Mouse (Mus musculus) kidney, adult 10 weeks (tissue): Measurements from ENCODE around the gene Slc9b2. TPM values are rescaled to one million over a fixed set of nuclear protein-coding genes. Genes with fewer than 3 reads are reported as not detected.

ENCODE experiments used
- polyA plus RNA-seq: library from polyadenylated mRNA; stranded (reverse); fragments of 350-450 nt; fragmentation: Illumina TruSeq; extraction: RNeasy Lipid Tissue Mini Kit (QIAGEN cat#74804); gene quantifications from one replicate; pipeline ENCODE4 v1.2.3, GENCODE M21; 2014; ENCODE audit warnings: low read depth, low replicate concordance

The Slc9b2 gene
- 0.24 TPM for polyA plus RNA-seq

GRCm38 (mm10) chr3:135307411-135308259 is at the start of gene Slc9b2:
TSS of gene Slc9b2 (plus strand) at chr3:135307700.

GRCm38 (mm10) chr3:135280669-135281415 is 26.7 kb upstream of the Slc9b2 start, which contains the start of gene Bdh2:
TSS of gene Bdh2 (plus strand) at chr3:135281221.

GRCm38 (mm10) chr3:135347739-135348264 is 40.3 kb downstream of the Slc9b2 start, which contains the start of gene Slc9b1:
TSS of gene Slc9b1 (plus strand) at chr3:135348029.

Other genes with a start within 250 kb of the Slc9b2 start
- gene Cenpe, start 95.2 kb upstream of the Slc9b2 start, polyA plus RNA-seq, result 0.69 TPM
- gene Bdh2, start 26.5 kb upstream of the Slc9b2 start, polyA plus RNA-seq, result 145 TPM
- 0.61 TPM for gene Slc9b1, start 40.3 kb downstream of the Slc9b2 start, polyA plus RNA-seq
- gene Cisd2, start 116.2 kb downstream of the Slc9b2 start, polyA plus RNA-seq, result 158 TPM
- gene Ube2d3, start 130.4 kb downstream of the Slc9b2 start, polyA plus RNA-seq, result 1,331 TPM
- gene Manba, start 177.9 kb downstream of the Slc9b2 start, polyA plus RNA-seq, result 61.9 TPM